Mouse (Mus musculus): Measurements from ENCODE around the gene Olfr429. TPM values are rescaled to one million over a fixed set of nuclear protein-coding genes. Genes with fewer than 3 reads are reported as not detected.
"Not testable (repeated sequence)": the region's sequence is repeated elsewhere in the genome, so short reads cannot be mapped to it uniquely, and the experiment has no call there.

Gene Olfr429
- polyA plus RNA-seq (2016; fragmentation: Nextera tagmentation; extraction: Ambion mirVana), result not detected in 2 replicates

- H3K36me3 ChIP-seq, result no peaks in the 10 kb centered on the region
- WGBS, result 95% methylated on average over 2 of the region's 2 CpGs
- no peak for DNase-seq (ENCODE audit: low spot score)
- no peaks in the 10 kb centered on the region for H3K4me1 ChIP-seq
- no peaks in the 10 kb centered on the region for H3K9me3 ChIP-seq (replicated peaks)
- H3K27me3 ChIP-seq (ENCODE audit: low read depth, poor library complexity, severe bottlenecking), result no peaks in the 10 kb centered on the region
- H3K27ac ChIP-seq, result no peak within 1 kb of the TSS
- H3K4me3 ChIP-seq, result no peak within 1 kb of the TSS
Observed at GRCm38 (mm10) chr1:174084031-174084430, at the start of gene Olfr429. TSS of gene Olfr429 (plus strand) at chr1:174084331.

- Histone ChIP-seq H3K4me1 (no peaks in the 10 kb centered on the region), H3K36me3 (no peaks in the 10 kb centered on the region), H3K27ac (no peak overlapping the region), H3K27me3 (ENCODE audit: low read depth, poor library complexity, severe bottlenecking) (no peaks in the 10 kb centered on the region), H3K9me3 (replicated peaks) (no peaks in the 10 kb centered on the region), H3K4me3 (no peak overlapping the region)
- DNase-seq (ENCODE audit: low spot score), result no peak
- WGBS, result 51% methylated on average over 4 of the region's 4 CpGs
Observed at GRCm38 (mm10) chr1:174035841-174036240, 48.3 kb upstream of the Olfr429 start.

- Histone ChIP-seq H3K27me3 (ENCODE audit: low read depth, poor library complexity, severe bottlenecking) (no peaks in the 10 kb centered on the region), H3K4me1 (no peaks in the 10 kb centered on the region), H3K9me3 (replicated peaks) (no peaks in the 10 kb centered on the region), H3K4me3 (no peak overlapping the region), H3K27ac (no peak overlapping the region), H3K36me3 (no peaks in the 10 kb centered on the region)
- WGBS, result 95% methylated on average over 3 of the region's 3 CpGs
- no peak for DNase-seq (ENCODE audit: low spot score)
Observed at GRCm38 (mm10) chr1:174038480-174038879, 45.7 kb upstream of the Olfr429 start.

- no peaks in the 10 kb centered on the region for H3K9me3 ChIP-seq (replicated peaks)
- no peak within 1 kb of the TSS for H3K27ac ChIP-seq
- no peak within 1 kb of the TSS for H3K4me3 ChIP-seq
- no peaks in the 10 kb centered on the region for H3K36me3 ChIP-seq
- H3K4me1 ChIP-seq, result no peaks in the 10 kb centered on the region
- WGBS, result 82% methylated on average over 7 of the region's 7 CpGs
- no peaks in the 10 kb centered on the region for H3K27me3 ChIP-seq (ENCODE audit: low read depth, poor library complexity, severe bottlenecking)
- DNase-seq (ENCODE audit: low spot score), result no peak
Observed at GRCm38 (mm10) chr1:174040523-174041177, 43.5 kb upstream of the Olfr429 start, which contains the start of gene Olfr433. TSS of gene Olfr433 (plus strand) at chr1:174040705.

- not testable (repeated sequence) for DNase-seq (ENCODE audit: low spot score); H3K4me1 ChIP-seq; H3K27ac ChIP-seq; H3K9me3 ChIP-seq (replicated peaks); H3K4me3 ChIP-seq; H3K36me3 ChIP-seq; H3K27me3 ChIP-seq (ENCODE audit: low read depth, poor library complexity, severe bottlenecking)
- WGBS, result 91% methylated on average over 12 of the region's 12 CpGs
Observed at GRCm38 (mm10) chr1:174042091-174042884, 41.8 kb upstream of the Olfr429 start.

- H3K27me3 ChIP-seq (ENCODE audit: low read depth, poor library complexity, severe bottlenecking), result no peaks in the 10 kb centered on the region
- no peak overlapping the region for H3K4me3 ChIP-seq
- no peak overlapping the region for H3K27ac ChIP-seq
- 74% methylated on average over 2 of the region's 2 CpGs for WGBS
- DNase-seq (ENCODE audit: low spot score), result no peak
- no peaks in the 10 kb centered on the region for H3K9me3 ChIP-seq (replicated peaks)
- no peaks in the 10 kb centered on the region for H3K4me1 ChIP-seq
- H3K36me3 ChIP-seq, result no peaks in the 10 kb centered on the region
Observed at GRCm38 (mm10) chr1:174044431-174044830, 39.7 kb upstream of the Olfr429 start.

- H3K36me3 ChIP-seq; DNase-seq (ENCODE audit: low spot score); H3K27ac ChIP-seq; H3K4me3 ChIP-seq; H3K9me3 ChIP-seq (replicated peaks); H3K27me3 ChIP-seq (ENCODE audit: low read depth, poor library complexity, severe bottlenecking); H3K4me1 ChIP-seq: not testable (repeated sequence)
- WGBS, result 90% methylated on average over 6 of the region's 6 CpGs
Observed at GRCm38 (mm10) chr1:174048227-174048626, 35.9 kb upstream of the Olfr429 start.

- DNase-seq (ENCODE audit: low spot score), result no peak
- WGBS, result 82% methylated on average over 2 of the region's 2 CpGs
Observed at GRCm38 (mm10) chr1:174048893-174049292, 35.2 kb upstream of the Olfr429 start, which contains the start of gene Olfr432. TSS of gene Olfr432 (plus strand) at chr1:174049205.

GRCm38 (mm10) chr1:174049357-174049756 lies 34.8 kb upstream of the Olfr429 start:
- H3K27ac ChIP-seq; H3K4me3 ChIP-seq; H3K27me3 ChIP-seq (ENCODE audit: low read depth, poor library complexity, severe bottlenecking); H3K9me3 ChIP-seq (replicated peaks); H3K4me1 ChIP-seq; H3K36me3 ChIP-seq; DNase-seq (ENCODE audit: low spot score): not testable (repeated sequence)
- 75% methylated on average over 4 of the region's 4 CpGs for WGBS

More at GRCm38 (mm10) chr1:174048893-174049292, 35.2 kb upstream of the Olfr429 start, which contains the start of gene Olfr432:
- H3K27ac ChIP-seq, result no peak within 1 kb of the TSS
- H3K9me3 ChIP-seq (replicated peaks), result no peaks in the 10 kb centered on the region
- H3K4me3 ChIP-seq, result no peak within 1 kb of the TSS
- no peaks in the 10 kb centered on the region for H3K4me1 ChIP-seq
- no peaks in the 10 kb centered on the region for H3K27me3 ChIP-seq (ENCODE audit: low read depth, poor library complexity, severe bottlenecking)
- no peaks in the 10 kb centered on the region for H3K36me3 ChIP-seq

GRCm38 (mm10) chr1:174050532-174050931 lies 33.6 kb upstream of the Olfr429 start:
- Histone ChIP-seq H3K4me3 (no peak overlapping the region), H3K36me3 (no peaks in the 10 kb centered on the region), H3K27ac (no peak overlapping the region), H3K27me3 (ENCODE audit: low read depth, poor library complexity, severe bottlenecking) (no peaks in the 10 kb centered on the region), H3K9me3 (replicated peaks) (no peaks in the 10 kb centered on the region), H3K4me1 (no peaks in the 10 kb centered on the region)
- 92% methylated on average over 4 of the region's 4 CpGs for WGBS
- DNase-seq (ENCODE audit: low spot score), result no peak

GRCm38 (mm10) chr1:174051515-174051914 lies 32.6 kb upstream of the Olfr429 start:
- H3K27ac ChIP-seq, result no peak overlapping the region
- H3K4me3 ChIP-seq, result no peak overlapping the region
- H3K4me1 ChIP-seq, result no peaks in the 10 kb centered on the region
- 94% methylated on average over 4 of the region's 4 CpGs for WGBS
- H3K27me3 ChIP-seq (ENCODE audit: low read depth, poor library complexity, severe bottlenecking), result no peaks in the 10 kb centered on the region
- H3K9me3 ChIP-seq (replicated peaks), result no peaks in the 10 kb centered on the region
- no peaks in the 10 kb centered on the region for H3K36me3 ChIP-seq
- DNase-seq (ENCODE audit: low spot score), result no peak

- WGBS, result 84% methylated on average over 5 of the region's 5 CpGs
- Histone ChIP-seq H3K36me3 (no peaks in the 10 kb centered on the region), H3K27ac (no peak overlapping the region), H3K4me1 (no peaks in the 10 kb centered on the region), H3K27me3 (ENCODE audit: low read depth, poor library complexity, severe bottlenecking) (no peaks in the 10 kb centered on the region), H3K9me3 (replicated peaks) (no peaks in the 10 kb centered on the region), H3K4me3 (no peak overlapping the region)
- no peak for DNase-seq (ENCODE audit: low spot score)
Observed at GRCm38 (mm10) chr1:174051931-174052536, 32.1 kb upstream of the Olfr429 start.

- H3K4me1 ChIP-seq, result no peaks in the 10 kb centered on the region
- H3K4me3 ChIP-seq, result no peak overlapping the region
- no peaks in the 10 kb centered on the region for H3K27me3 ChIP-seq (ENCODE audit: low read depth, poor library complexity, severe bottlenecking)
- H3K36me3 ChIP-seq, result no peaks in the 10 kb centered on the region
- H3K9me3 ChIP-seq (replicated peaks), result no peaks in the 10 kb centered on the region
- no peak overlapping the region for H3K27ac ChIP-seq
- DNase-seq (ENCODE audit: low spot score), result no peak
- 90% methylated on average over 3 of the region's 3 CpGs for WGBS
Observed at GRCm38 (mm10) chr1:174052981-174053380, 31.1 kb upstream of the Olfr429 start.

Data from limb, embryonic 10.5 days (tissue).